Mouse (Mus musculus) fat pad, adult 2 months (tissue): ENCODE results near the gene Apba3.

ENCODE experiments used
- DNase-seq: peaks from one replicate; pipeline ENCODE4 v3.0.0-alpha.2; 2011; ENCODE audit warnings: low read depth, low spot score; ENCODE audit errors: extremely low read depth

The Apba3 gene

DNA sequence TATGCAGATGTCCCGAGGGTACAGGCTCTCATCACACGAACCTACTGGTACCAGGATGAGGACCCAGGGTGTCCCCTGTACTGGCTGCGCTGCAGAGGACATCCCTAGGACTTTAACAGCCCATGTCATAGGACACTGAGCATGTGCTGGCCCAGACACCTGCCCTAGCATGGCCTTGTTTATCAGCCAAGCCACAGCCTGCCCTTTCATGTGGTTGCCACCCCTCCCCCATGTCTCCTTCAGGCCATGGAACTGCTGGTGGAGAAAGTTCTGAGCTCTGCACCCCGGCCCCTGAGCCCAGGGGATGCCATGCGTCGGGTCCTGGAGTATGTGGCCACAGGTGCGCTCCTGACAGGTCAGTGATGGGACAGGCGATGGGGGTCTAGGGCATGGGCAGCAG lies 17.3 kb upstream of the Apba3 start:
- DNase-seq, result no peak

DNA sequence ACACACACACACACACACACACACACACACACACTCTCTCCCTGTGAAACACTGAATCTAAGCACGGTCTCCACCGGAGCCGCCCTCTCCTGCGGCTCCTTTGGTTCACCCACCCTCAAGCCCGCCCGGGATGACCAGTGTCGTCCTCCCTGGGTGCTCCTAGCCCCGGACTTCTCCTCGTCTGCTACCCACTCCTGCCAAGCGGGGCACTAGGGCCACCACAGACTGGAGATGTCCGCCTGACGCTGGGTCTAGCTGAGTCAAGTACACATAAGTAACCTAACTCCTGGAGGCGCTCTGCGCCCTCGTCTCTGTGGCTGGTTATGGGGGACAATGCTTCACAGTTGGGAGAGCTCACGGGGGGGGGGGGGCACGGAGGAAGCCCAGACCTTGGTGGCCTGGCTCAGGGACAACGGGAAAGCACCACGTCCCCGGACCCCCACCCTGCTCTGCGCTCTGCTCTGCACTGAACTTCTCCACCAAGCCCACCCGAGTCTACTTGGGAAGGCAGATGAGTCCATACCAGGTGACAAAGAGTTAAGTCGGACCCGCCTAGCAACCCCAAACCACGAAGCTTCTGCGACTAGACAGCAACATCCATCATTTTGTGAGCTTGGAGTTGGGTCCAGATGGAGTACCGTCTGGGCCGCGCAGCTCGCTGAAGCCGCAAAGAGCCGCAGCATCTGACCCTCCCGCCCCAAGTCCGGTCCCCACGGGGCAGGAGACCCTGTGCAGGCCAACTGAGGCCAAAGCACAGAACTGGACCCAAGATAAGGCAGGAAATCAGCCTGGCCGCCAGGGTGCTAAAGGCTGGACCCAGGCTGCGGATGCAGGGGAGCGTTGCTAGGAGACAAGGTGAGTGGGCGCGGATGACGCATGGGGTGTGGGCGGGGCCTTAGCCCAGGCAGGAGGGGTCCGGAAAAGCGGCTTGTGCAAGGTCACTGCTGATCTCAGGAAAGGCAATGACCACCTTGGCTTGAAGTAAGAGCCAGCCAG lies 14.0 kb upstream of the Apba3 start, which contains the start of gene Matk:
Matk (plus strand) TSS at position 512 of the 996 bp plus-strand sequence.
- DNase-seq, result no peak

DNA sequence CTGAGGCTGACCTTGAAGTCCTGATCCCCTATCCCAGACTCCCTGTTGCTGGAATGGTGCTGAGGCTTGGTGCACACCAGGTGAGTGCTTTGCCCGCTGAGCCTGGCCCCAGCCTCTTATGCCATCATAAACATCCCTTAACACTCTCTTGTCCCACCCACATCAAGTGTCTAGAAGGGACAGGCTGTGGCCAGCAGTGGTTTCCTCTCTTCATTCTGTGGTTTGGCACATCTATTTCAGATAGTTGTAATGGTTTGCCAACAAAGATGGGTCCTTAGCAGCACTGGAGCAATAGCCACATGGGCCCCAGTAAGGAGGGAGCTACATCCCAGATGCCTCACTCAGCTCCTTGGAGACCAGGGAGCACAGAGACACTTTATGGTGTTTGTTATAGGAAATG lies 11.9 kb upstream of the Apba3 start:
- DNase-seq, result no peak

DNA sequence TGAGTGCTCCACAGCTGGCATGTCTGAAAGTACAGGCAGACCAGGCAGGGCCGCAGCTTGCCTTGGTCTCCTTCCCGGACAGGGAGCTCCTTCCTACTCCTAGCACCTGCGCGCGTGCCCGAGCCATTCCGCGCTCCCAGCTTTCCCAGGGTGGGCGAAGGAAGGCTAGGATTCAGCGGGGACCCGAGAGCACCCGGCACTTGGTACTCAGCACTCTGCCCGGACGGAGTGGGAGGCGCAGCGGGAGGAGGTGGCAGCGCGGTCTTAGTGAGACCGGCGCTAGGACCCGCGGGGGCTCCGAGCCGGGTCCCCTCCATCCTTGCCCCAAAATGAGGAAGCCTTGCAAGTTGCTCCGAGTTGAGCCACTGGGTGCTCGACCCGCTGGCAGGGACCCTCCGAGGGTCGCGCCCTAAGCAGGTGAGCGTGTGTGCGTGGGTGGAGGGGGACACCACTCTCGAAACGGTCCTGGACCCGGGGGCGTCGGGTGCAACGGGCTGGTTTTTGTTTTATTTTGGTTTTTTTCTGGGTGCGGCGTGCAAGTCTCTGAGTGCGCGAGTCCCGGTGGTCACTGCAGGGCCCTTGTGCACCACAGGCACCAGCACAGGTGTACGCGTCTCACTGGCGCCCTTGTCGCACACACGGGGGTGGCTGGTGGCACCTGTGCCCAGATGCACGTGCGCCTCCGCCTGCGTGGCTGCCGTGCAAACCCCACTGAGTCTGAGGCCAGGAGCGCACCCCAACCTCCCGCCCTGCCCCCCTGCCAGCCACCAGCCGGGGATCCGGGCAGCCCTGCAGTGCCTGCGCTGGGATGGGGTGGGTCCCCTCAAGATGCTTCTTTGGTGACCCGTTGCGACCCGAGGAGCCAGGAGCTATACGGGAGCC lies 9.4 kb upstream of the Apba3 start:
- DNase-seq, result no peak

DNA sequence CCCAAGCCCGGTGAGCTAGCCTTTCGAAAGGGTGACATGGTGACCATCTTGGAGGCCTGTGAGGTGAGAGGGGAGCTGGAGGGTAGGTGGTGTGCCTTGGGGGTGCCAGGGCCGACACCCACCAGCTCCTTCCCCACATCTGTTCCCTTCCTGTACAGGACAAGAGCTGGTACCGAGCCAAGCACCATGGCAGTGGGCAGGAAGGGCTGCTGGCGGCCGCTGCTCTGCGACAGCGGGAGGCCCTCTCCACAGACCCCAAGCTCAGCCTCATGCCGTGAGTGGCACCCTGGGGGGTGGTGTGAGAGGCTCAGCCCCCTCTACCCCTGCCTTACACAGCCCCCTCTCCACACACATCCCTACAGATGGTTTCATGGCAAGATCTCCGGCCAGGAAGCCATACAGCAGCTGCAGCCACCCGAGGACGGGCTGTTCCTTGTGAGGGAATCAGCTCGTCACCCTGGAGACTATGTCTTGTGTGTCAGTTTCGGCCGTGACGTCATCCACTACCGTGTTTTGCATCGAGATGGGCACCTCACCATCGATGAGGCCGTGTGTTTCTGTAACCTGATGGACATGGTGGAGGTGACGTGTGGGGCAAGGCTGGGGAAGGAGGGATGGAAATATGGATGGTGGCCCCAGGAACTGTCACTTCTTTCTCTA lies 7.4 kb upstream of the Apba3 start:
- DNase-seq, result no peak

DNA sequence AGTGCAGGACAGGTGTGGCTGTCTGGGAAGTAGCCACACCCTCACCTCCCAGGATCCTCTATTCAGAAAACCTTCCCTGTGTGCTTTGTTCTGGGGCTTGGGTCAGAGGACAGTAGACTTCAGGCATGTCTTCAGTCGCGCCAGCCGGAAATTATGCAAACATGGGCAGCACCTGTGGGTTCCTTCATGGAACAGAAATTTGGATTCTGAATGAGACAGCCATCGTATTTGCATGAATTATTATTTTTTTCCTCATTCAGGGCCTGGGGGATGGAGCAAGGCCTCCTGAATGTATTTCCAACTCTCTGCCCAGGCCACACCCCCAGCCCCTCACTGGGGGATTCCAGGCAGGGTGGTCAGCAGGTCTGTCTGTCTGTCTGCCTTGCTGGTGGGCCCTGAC lies 5.7 kb upstream of the Apba3 start:
- DNase-seq, result no peak

DNA sequence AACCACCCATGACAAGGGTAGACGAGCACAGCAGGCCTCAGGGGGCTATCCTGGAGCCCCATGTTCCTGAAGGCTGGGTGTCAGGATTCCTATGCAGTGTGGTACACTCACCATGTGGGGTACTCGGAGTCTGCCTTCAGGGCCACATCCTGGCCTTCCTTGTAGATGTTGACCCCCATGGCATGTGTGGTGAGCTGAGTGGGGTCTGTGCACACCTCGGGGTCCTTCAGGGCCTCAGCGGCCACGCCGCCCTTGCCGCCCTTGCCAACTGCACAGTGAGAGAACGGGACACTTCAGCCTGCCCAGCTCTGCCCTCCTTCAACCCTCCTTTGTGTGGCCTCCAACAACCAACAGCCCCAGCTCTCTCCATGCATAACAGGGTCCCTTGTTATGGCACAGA lies 1.2 kb upstream of the Apba3 start:
- no peak for DNase-seq

DNA sequence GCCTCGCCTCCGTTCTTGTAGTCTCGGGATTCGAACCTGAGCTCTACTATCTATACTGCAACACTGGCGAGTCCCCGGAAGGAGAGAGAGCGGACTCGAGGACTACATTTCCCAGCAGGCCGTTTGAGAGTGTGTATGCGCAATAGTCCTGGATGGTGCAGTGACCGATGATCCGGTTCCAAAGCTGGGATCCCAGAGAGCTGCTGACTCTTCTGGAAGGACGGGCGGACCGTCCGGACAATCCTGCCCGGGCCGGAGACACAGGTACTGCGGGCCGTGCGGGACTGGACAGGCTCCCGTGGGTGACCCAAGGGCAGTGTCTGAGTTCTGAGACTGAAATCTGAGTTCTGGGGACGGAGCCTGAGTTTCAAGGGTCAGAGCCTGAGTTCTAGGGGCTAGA lies 1.3 kb downstream of the Apba3 start:
- DNase-seq, result no peak

DNA sequence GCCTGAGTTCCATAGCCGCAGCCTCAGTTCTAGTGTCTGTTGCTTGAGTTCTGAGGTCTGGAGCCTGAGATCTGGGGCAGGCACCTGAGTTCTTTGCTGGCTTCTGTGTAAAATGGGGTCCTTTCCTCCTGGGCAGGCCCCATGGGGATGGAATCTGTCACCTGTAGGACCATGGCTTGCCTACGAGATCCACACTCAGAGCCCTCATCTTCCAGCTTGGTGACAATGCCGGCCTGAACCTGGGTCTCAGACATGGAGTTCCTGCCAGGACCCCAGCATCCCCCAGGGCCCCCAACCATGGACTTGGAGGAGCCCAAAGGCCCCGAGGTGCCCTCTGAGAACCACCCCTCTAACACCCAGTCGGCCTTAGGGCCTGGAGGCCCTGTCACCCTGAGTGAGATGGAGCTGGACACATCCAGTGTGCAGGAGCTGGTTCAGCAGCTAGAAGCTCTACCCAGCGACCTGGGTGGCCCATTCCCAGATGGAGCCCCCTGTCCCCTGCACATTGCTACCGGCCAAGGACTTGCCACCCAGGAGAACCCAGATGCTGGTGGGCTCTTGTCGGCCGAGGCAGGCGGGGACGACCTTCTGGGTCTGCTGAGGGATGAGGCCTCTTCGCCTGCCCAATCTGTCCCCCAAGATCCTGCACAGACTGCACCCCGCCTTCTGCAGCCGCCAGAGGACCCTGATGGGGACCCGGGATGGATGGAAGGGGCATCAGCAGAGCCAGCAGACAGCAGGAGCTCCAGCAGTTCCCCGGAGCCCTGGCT lies 2.1 kb downstream of the Apba3 start:
- DNase-seq, result no peak

DNA sequence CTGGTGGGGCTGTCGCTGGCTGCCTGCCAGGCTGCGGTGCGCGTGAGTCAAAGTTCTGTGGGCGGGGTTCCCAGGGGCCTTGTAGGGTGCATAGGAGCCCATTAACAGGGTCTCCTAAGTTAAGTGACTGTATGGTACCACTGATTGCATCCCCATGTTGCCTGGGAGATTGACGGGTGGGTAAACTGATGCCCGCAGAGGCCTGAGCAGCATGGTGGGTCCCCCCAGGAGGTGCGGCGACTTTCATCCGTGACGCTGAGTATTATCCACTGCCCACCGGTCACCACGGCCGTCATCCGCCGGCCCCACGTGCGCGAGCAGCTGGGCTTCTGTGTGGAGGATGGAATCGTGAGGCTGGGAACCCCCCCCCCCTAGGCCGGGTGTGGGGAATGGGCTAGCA lies 5.6 kb downstream of the Apba3 start:
- no peak for DNase-seq

DNA sequence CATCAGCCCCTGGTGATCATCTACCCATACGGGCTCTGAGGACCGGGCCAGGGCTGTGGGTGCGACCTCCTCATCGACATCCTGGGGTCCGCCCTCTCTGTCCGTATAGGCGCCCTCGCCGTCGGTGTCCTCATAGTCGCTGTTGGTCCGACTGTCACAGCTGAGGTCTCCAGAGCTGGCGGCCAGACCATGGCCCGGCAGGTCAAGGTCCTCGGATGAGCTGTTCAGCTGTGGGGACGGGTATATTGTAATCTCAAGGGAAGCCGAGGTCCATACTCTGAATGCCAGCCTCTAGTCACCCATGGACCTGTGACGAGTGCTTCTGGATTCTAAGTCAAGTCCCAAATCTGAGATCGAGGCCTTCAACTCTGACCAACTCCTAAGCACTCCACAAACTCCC lies 7.1 kb downstream of the Apba3 start:
- no peak for DNase-seq

DNA sequence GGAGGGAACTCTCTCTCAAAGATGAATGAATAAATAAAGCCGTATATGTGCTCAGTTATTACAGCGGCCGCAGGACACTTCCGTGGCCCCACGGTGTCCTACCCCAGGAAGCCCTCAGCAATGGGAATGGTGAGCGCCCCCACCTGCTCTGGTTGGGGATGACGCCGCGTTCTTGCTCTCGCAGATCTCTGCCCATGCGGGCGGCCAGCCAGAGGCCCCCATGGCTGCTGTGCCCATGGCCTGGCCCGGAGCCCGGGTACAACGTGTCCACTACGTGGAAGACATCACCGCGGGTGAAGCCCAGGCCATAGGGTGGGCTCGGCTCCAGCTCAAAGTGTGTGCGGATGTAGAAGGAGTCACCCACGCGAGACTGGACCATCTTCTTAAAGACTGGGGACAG lies 10.9 kb downstream of the Apba3 start:
- DNase-seq, result no peak

DNA sequence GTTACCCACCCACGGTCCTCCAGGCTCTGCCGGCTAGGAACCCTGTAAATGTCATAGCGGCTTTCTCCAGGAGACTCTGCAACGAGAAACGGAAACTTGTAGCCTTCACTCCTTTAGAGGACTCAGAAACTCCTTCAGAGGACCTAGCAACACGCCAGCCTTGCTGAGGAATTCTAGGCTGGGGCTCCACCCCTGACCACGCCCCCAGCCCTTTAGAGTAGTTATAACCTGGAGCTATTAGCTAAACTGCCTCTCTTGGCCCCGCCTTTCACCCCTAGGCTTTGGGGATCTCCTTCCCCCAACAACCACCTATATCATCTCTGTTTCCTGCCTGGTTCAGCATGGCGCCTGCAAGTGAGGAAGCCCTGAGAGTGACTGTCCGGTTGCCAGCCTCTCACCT lies 12.7 kb downstream of the Apba3 start:
- DNase-seq, result no peak

DNA sequence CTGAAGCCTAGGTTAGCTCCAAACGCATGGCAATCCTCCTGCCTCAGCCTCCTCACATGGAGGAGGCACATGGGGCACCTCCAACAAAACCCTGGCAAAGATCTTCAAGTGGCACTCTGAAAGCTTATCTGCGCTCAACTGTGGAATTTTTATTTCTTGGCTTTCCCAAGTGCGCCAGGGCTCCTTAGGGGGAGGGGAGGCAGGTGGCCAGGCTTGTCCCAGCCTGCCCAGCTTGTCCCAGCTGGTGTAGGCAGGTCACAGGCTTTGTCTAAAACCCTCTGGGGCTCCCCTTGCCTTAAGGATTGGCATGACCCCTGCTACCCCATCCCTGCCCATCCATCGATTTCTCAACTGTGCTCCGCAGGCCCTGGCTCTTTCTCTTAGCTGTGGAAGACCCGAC lies 17.4 kb downstream of the Apba3 start:
- no peak for DNase-seq

DNA sequence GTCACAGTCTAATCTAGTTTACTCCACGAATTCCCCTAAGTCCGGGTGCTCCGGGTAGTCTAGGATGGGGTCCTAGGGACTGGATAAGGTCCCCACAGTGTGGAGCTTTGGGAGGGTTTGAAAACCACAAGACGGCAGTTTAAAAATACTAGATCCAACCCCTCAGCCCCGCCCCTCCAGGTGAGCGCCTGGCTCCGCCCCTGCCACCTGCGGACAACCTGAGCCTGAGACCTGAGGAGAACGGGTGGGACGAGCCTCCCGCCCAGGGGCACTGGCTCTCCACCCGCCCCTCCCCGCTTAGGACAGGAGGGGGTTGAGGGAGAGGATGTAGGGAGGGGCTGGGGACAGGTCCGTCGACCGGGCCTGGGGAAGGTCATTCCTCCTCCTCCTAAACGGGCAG lies 18.0 kb downstream of the Apba3 start:
- DNase-seq, result no peak

DNA sequence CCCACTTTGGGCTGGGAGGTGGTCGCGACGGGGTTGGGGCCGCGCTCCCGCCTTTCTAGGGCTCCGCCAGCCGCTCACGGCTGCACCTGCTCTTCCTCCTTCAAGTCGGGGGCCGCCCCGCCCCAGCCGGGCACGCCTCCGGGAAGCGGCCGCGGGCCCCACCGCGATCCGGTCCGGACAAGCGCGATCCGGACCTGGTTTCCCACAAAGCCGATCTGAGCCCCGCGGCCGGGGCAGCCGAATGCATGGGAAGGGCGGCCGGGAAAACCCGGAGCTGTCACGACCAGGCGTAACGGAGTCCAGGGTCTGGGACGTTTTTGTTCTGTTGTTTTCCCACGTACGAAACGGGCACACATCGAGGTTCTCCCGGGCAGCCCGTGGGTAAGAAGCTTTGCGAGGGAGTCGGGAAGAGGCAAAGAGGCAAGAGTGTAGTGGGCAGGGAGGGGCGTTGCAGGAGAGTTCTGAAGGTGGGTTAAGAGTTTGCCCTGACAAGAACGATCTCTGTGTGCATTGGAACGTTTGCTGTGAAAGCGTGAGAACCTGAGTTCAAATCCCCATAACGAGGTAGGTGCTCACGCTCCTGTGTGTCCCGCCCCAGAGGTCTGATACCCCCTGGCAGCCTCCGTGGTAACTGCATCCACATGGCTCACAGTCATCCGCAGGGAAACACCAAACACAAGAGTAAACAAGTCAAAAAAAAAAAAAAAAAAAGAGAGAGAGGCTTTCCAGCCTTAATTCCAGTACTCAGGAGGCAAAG lies 19.1 kb downstream of the Apba3 start:
- no peak for DNase-seq

DNA sequence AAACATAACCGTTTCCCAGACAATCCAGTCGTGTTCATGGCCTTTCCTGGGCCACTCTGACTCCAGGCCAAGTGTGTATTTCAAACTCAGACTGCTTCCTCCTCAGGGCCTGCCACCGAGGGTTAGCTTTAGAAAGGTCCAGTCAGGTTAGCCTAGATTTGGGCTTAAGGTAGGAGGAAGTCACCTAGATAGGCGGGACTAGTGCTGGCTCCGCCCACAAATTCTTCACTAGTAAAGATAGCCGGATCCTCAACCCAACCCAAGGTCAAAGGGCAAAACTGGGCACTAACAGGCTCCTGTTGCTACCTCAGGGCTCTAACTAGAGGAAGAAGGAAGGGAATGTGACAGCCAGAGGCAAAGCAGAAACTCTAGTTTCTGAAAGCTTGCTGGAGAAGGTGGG lies 19.8 kb downstream of the Apba3 start:
- no peak for DNase-seq

DNA sequence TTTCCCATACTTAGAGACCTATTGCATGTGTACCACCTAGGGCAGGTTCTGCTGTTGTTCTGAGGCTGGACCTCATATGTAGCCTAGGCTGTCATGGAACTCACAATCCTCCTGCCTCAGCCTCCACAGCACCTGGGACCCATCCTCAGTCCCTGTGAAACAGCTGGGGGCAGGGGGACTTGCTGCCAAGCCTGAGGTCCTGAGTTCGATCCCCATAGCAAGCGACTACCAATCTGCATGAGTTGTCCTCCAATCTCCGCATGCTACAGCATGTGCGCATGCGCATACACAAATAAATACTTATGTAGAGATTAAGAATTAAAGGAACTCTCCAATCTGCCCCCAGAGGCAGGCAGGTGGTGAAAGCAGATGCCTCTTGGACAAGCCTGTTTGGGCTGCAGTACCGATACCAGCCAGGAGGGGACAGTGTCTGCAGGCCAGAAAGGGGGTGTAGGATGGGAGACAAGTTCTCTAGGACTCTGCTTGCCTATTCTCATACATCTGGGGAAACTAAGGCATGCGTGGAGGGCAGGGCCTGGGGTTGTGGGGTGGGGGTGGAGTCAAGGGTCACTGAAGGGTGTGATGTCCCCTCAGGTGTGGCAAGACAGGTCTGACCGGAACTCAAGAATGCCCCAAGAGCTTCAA lies 20.9 kb downstream of the Apba3 start:
- no peak for DNase-seq

DNA sequence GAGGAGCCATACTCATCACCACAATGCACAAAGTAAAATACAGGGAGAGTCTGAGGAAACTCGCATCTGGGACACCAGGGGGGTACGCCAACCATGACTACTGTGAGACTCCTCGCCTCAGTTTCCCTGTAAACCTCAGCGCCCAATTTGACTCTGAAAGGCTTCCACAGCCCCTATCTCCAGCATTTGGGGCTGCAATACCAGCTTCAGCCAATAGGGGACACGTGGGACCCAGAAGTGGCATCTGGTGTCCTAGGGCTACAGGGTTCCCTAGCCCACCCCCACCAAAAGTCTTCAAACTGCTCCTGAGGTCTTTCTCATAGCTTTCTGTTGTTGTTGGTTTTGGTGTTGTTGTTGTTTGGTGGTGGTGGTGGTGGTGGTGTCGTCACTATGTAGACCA lies 21.8 kb downstream of the Apba3 start:
- DNase-seq, result no peak
